Mouse (Mus musculus) embryonic facial prominence, embryonic 11.5 days (tissue): ENCODE data around the gene Foxn3. TPM values are rescaled to one million over a fixed set of nuclear protein-coding genes. Genes with fewer than 3 reads are reported as not detected.
"Not testable (repeated sequence)": the region's sequence is repeated elsewhere in the genome, so short reads cannot be mapped to it uniquely, and the experiment has no call there.

Experiments
- ATAC-seq: fragments of 200-750 bp; cut with Nextera tagmentation; replicated peaks from 2 replicates; pipeline ENCODE4 v1.8.0; 2017; ENCODE audit warnings: low read depth; ENCODE audit not compliant: insufficient number of reproducible peaks, low FRiP score, low TSS enrichment
- DNase-seq: peaks from one replicate; pipeline ENCODE4 v3.0.0-alpha.2; 2015; ENCODE audit warnings: low spot score
- H3K27ac ChIP-seq: fragments of 300-500 bp; sonication (generic); replicated peaks from 2 replicates; pipeline ENCODE4 v1.5.1; 2014; ENCODE audit warnings: mild to moderate bottlenecking, low read depth, low read length, control low read depth
- H3K27me3 ChIP-seq: fragments of 300-500 bp; sonication (generic); 2 replicates; pipeline ENCODE4 v1.6.1; 2014; ENCODE audit warnings: mild to moderate bottlenecking, low read length, moderate library complexity, mixed read lengths; ENCODE audit not compliant: control insufficient read depth, insufficient read depth
- H3K36me3 ChIP-seq: fragments of 300-500 bp; sonication (generic); replicated peaks from 2 replicates; pipeline ENCODE4 v1.6.1; 2014; ENCODE audit warnings: low read depth, mild to moderate bottlenecking, low read length, moderate library complexity, mixed read lengths; ENCODE audit not compliant: control insufficient read depth, insufficient read depth
- H3K4me1 ChIP-seq: fragments of 300-500 bp; sonication (generic); 2 replicates; pipeline ENCODE4 v1.6.1; 2014; ENCODE audit warnings: low read length, mixed read lengths; ENCODE audit not compliant: control insufficient read depth, insufficient read depth
- H3K4me2 ChIP-seq: fragments of 300-500 bp; sonication (generic); 2 replicates; pipeline ENCODE4 v1.6.1; 2014; ENCODE audit warnings: low read depth, mild to moderate bottlenecking, control low read depth, low read length, moderate library complexity
- H3K4me3 ChIP-seq: fragments of 300-500 bp; sonication (generic); 2 replicates; pipeline ENCODE4 v1.5.1; 2014; ENCODE audit warnings: low read depth, low read length, control low read depth
- H3K9ac ChIP-seq: fragments of 300-500 bp; sonication (generic); replicated peaks from 2 replicates; pipeline ENCODE4 v1.6.1; 2014; ENCODE audit warnings: mild to moderate bottlenecking, control low read depth, low read length
- H3K9me3 ChIP-seq: fragments of 300-500 bp; sonication (generic); replicated peaks from 2 replicates; pipeline ENCODE4 v1.6.1; 2016; ENCODE audit warnings: mild to moderate bottlenecking, low read length, inconsistent platforms, mixed read lengths; ENCODE audit not compliant: control insufficient read depth
- WGBS: fragments of 180-500 bp; shearing (Covaris S2); extraction: QIAGEN DNeasy Blood & Tissue Kit; methylation state at CpG from one replicate; pipeline ENCODE4 v1.1.7; 2014; 5-methylcytosine and 5-hydroxymethylcytosine counted together
- polyA plus RNA-seq: library from polyadenylated mRNA; unstranded; fragments of >200 nt; fragmentation: Nextera tagmentation; extraction: Ambion mirVana; gene quantifications from 2 replicates; pipeline ENCODE4 v1.2.1, GENCODE M21; 2014

Foxn3 gene
- polyA plus RNA-seq, 1 experiment from 2014 or later: 80.5 TPM

DNA sequence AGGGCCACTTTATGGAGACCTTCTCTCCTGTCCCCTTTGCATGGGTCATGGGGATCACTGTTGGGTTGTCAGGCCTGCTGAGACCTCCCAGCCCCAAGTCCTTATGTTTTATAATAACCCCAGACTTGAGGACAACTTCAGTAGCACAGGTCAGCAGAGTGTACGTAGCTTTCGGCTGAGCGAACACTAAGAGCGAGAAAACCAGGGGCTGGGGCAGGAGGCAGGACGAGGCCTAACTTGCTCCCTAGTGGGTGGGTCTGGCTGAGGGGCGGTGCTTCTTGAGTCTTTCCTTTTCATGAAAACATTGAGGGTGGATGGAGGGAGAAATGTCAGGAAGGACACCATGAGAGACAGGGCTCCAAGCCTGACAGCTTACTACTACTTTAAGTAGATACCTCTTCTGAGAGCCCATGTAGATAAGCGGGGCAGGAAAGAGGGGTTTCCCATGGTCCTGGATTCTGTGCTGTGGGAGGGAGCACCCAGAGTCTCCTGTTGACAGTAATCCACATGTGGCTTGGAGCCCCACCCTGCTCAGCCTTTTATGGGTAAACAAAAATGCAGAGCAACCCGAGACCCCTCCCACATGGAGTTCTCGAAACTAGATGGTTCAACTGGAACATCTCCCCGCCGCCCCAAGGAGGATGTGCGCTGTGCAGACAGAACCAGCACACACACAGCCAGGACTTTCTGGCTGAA is 364.8 kb downstream of the Foxn3 start:
- no peaks in the 10 kb centered on the region for H3K36me3 ChIP-seq
- H3K9ac ChIP-seq: no peak overlapping the region
- 88% methylated on average over 12 of the region's 12 CpGs for WGBS
- no peak overlapping the region for H3K4me2 ChIP-seq
- ATAC-seq (no peak; the same call in 1 of the 2 replicates), DNase-seq (no peak)
- H3K4me3 ChIP-seq: no peak overlapping the region
- no peak overlapping the region for H3K27ac ChIP-seq
- no peaks in the 10 kb centered on the region; the same call in 1 of the 2 replicates for H3K4me1 ChIP-seq
- H3K27me3 ChIP-seq: no peaks in the 10 kb centered on the region
- no peaks in the 10 kb centered on the region for H3K9me3 ChIP-seq

DNA sequence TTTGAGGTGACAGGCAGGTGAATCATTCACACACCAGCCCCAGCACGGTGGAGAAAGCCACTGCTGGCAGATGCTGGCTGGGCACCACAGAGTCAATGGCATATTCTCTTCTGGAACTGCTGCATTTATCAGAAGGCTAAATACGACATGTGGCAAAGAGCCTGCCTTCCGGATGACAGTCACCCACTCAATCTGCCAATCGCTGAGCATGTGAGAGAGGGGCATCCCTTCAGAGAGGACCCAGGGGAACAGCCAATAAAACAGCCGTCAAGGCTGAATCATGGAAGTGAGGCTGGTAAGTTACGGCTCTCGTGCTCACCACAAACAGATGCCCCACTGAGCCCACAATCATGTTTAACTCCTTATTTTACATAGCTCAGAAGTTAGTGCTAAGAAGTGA is 366.4 kb downstream of the Foxn3 start:
- no peaks in the 10 kb centered on the region for H3K27me3 ChIP-seq
- no peak overlapping the region for H3K4me3 ChIP-seq
- no peaks in the 10 kb centered on the region for H3K9me3 ChIP-seq
- H3K4me1 ChIP-seq: no peaks in the 10 kb centered on the region; the same call in 1 of the 2 replicates
- ATAC-seq (no peak), DNase-seq (no peak)
- H3K4me2 ChIP-seq: no peak overlapping the region
- H3K36me3 ChIP-seq: no peaks in the 10 kb centered on the region
- H3K9ac ChIP-seq: no peak overlapping the region
- H3K27ac ChIP-seq: no peak overlapping the region
- WGBS: 86% methylated on average over 7 of the region's 7 CpGs

DNA sequence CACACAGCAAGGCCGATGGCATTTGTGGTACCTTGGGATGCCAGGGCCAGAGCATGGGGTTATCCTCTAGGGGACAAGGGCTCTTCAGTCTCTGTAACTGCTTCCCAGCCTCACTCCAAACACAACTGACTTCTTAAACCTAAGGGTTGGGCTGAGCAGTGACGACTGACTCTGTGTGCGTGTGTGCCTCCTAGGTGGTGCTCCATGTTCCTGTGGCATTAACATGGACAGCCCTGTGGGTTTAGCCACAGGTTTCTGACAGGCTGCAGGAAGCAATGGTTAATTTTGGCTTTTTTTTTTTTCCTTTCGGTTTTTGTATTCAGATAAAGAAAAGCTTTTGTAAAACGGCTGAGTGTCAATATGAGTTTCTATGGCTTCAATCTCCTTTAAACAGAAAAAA is 367.7 kb downstream of the Foxn3 start:
- WGBS: 90% methylated on average over 5 of the region's 5 CpGs
- ATAC-seq: no peak
- Histone ChIP-seq H3K9ac (no peak overlapping the region), H3K9me3 (no peaks in the 10 kb centered on the region), H3K27me3 (no peaks in the 10 kb centered on the region), H3K36me3 (no peaks in the 10 kb centered on the region), H3K4me2 (no peak overlapping the region), H3K27ac (no peak overlapping the region), H3K4me1 (no peaks in the 10 kb centered on the region), H3K4me3 (no peak overlapping the region)
- no peak for DNase-seq

DNA sequence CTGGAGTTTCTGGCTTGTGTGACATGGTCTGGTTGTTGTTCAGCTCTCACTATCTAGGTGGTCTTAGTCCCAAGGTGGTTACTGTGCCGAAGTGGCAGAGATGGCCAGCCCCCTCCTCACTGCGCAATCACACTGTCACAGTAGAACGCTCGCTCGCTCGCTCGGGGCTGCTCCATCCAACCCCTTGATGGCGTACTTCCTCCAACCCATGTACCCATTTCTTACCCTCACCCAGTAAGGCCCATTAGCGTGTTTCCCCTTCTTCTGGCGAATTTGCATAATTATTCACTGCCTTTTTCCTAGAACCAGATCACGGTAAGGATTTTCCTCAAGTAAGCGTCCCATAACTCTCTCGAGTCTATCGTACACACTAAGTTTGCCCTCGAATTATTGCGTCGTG is 369.3 kb downstream of the Foxn3 start:
- H3K9me3 ChIP-seq, DNase-seq, H3K4me3 ChIP-seq, H3K27ac ChIP-seq, ATAC-seq, H3K36me3 ChIP-seq, H3K27me3 ChIP-seq, H3K4me1 ChIP-seq, H3K9ac ChIP-seq, H3K4me2 ChIP-seq: not testable (repeated sequence)
- 92% methylated on average over 17 of the region's 17 CpGs for WGBS

DNA sequence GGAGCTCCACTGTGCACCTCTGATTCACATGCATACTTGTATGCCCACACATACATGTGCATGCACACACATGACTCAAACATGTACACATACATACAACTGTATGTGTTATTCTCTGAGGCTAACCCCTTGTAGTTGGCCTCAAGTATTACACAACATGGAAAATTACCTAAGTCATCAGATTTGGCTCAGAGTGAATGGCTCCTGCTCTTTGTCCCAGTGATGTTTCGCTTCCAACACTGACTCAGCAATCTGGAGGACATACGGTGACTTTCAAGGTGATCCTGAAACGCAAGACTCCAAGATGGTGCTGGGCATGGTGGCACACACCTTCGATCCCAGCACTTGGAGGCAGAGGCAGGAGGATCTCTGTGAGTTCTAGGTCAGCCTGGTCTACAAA is 375.7 kb downstream of the Foxn3 start:
- DNase-seq: no peak
- Histone ChIP-seq H3K4me2 (no peak overlapping the region), H3K9me3 (no peaks in the 10 kb centered on the region), H3K9ac (no peak overlapping the region), H3K4me1 (no peaks in the 10 kb centered on the region), H3K4me3 (no peak overlapping the region), H3K27me3 (no peaks in the 10 kb centered on the region), H3K36me3 (no peaks in the 10 kb centered on the region), H3K27ac (no peak overlapping the region)
- 94% methylated on average over 4 of the region's 4 CpGs for WGBS
- no peak for ATAC-seq

DNA sequence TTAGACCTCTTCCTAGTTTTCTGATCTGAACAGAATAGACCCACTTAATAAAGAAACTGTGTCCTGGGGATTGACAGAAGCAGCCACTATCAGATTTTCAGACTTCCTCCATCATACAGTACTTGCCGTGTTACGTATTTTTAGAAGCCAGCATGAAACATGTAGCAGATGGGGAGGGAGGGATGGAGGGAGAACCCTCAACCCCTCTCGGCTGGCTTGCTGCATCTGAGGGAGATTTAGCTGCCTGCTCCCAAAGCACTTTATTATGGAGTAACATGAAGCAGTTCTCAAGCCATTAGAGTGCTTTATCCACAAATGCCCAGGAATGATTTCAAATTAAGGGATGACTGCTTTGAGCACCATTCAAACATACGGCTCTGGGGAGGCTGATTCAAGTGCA is 377.1 kb downstream of the Foxn3 start:
- no peaks in the 10 kb centered on the region for H3K4me1 ChIP-seq
- no peaks in the 10 kb centered on the region for H3K36me3 ChIP-seq
- H3K4me2 ChIP-seq: no peak overlapping the region
- no peaks in the 10 kb centered on the region for H3K27me3 ChIP-seq
- DNase-seq (no peak), ATAC-seq (no peak)
- H3K9ac ChIP-seq: no peak overlapping the region
- no peaks in the 10 kb centered on the region for H3K9me3 ChIP-seq
- 61% methylated on average over 4 of the region's 4 CpGs for WGBS
- H3K27ac ChIP-seq: no peak overlapping the region
- no peak overlapping the region for H3K4me3 ChIP-seq

DNA sequence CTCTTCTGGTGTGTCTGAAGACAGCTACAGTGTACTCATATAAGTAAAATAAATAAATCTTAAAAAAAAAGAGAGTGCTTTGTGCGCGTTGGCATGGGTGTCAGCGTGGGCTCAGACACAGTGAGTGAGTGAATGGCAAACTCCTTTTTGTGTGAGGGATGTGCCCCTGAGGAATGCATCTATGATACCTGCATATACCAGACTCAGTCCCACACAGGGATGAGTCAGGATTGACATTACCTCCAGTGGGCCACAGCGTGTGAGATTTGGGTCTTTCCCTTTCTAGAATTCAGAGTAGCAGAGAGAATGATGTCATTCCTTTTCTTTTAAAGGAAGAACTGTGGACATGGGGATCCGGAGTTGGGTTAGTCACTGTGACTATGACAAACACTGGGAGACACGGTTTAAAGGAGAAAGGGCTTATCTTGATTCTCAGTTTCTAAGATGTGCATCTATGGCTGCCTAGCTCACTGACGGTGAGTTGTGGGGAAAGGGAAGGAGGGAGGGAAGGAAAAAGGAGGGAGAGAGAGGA is 380.1 kb downstream of the Foxn3 start:
- no peak overlapping the region for H3K9ac ChIP-seq
- 87% methylated on average over 7 of the region's 7 CpGs for WGBS

DNA sequence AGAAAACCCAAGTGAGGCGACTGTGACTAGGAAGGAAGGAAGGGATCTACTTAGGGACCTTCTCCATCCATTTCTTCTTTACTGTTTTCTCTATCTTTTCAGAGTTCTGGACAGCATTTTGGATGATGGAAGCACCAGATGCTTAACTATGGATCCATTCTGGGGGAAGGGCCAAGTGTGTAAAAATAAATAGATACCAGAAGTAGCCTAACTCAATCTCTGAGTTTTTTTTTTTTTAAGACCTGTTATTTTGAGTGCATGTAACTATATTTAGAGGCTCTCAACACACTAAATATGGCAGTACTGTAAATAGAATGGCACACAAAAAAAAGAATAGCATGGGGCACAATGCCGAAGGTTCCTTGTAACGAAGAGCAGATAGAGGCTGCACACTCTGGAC is 381.0 kb downstream of the Foxn3 start:
- H3K9ac ChIP-seq: no peak overlapping the region
- H3K27me3 ChIP-seq: no peaks in the 10 kb centered on the region
- no peak overlapping the region for H3K4me2 ChIP-seq
- no peak overlapping the region for H3K4me3 ChIP-seq
- no peak for DNase-seq
- no peak overlapping the region for H3K27ac ChIP-seq
- no peaks in the 10 kb centered on the region for H3K4me1 ChIP-seq
- WGBS: 87% methylated on average over 3 of the region's 3 CpGs
- no peaks in the 10 kb centered on the region for H3K9me3 ChIP-seq
- ATAC-seq: no peak
- no peaks in the 10 kb centered on the region for H3K36me3 ChIP-seq

More for the DNA sequence above, 380.1 kb downstream of the Foxn3 start:
- Histone ChIP-seq H3K36me3 (no peaks in the 10 kb centered on the region), H3K27me3 (no peaks in the 10 kb centered on the region), H3K4me2 (no peak overlapping the region), H3K9me3 (no peaks in the 10 kb centered on the region), H3K4me1 (no peaks in the 10 kb centered on the region), H3K4me3 (no peak overlapping the region), H3K27ac (no peak overlapping the region)
- no peak for DNase-seq
- ATAC-seq: no peak
